Mouse (Mus musculus) testis, postnatal 10 days (tissue): ENCODE data around the gene Gabra5.

ENCODE experiments used
- DNase-seq: peaks from one replicate; pipeline ENCODE4 v3.0.0; 2021; ENCODE audit warnings: low spot score

Gene Gabra5

GRCm38 (mm10) chr7:57509681-57510141 is at the start of gene Gabra5:
Gene Gabra5, minus strand, starts transcription at chr7:57510059.
- no peak for DNase-seq

DNA sequence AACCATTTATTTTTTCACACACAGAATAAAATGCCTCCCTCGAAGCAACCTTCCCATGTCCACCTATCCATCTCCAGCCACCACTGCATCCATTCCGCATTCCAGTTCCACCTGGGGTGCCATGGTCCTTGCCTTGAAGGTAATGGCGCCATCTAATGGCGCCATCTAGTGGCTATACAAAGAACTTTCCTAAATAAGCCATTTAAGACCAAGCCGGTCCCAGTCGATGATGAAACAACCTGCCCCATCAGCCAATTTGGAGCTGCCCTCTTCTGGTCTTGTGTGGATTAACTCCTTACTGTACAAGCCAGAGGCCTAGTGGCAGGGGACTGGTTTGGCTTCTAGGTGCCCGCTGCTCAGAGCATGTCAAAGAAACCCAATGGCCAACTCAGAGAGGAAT is 28.7 kb upstream of the Gabra5 start:
- DNase-seq, result no peak

DNA sequence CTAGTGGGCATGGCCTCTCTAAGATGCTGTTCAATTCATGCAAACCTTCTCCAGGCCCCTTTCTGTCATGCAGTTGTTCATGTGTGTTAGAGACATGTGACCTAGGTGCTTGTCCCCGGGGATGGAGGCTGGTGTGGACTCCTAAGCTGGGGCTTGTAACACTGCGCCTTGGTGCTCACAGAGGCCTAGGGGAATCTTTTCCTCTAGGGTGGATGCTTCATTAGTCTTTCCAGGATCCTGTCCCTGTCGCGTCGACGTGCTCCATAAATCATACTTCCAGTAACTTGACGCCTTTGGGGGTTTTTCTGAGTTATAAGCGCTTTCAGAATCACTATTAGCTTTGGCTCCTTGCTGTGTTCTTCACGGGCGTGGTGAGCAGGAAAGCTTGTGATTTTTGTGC is 22.8 kb upstream of the Gabra5 start:
- DNase-seq, result no peak

DNA sequence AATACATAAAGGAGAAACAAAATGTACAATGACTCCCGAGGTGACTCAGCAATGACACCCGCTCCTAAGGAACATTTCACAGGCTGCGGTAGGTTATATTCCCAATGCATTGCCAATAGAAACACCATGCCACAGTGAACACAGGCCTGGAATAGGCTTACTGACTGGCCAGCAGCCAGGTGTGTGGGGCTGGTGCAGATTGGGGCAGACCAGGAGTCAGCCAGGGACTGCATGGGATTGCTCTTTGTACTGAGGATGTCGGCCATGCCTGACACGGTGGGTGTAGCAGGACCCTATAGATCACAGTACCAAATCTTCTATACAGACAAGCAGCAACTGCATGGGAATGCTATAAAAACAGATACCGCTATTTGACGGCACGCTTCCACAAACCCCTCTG is 20.1 kb upstream of the Gabra5 start:
- no peak for DNase-seq

- no peak for DNase-seq
These were observed 19.6 kb upstream of the Gabra5 start for GRCm38 (mm10) chr7:57529451-57529850.

GRCm38 (mm10) chr7:57512955-57513354 is 3.1 kb upstream of the Gabra5 start:
- no peak for DNase-seq

DNA sequence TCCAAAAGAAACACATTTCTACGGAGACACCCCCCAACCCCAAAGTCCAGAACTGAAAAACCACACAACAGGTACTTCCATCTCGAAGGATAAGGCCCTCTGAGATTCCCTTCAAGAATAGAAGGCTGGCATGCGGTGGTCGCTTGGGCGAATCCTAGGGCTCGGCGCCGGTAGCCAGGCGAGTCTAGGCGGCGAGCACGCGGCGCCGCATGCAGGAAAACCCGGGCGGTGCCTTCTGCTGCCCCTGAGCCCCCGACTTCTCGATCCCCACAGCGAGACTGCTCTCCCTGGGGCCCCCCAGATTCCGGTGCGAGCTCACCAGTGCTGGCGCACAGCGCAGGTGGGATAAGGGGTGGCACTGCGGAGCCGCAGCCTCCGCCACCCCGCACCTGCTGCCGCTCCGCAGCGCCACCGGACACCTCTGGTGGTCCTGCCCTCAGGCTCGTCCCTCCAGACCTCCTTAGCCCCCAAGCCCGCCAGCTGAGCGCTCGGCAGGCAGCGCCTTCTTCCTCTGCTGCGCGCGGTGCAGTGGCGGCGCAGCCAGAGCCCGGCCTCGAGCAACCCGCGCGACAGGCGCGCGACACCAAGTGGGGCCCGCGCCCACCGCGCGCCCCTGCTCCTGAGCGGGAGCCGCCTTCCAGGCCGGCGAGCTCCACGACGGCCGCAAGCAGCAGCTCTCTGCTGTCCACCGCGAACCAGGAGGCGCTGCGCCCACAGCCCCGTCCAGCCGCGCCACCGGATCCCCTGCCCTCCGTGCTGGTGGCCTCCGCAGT is 813 bp downstream of the Gabra5 start:
- no peak for DNase-seq

- DNase-seq, result no peak
These were observed 7.0 kb downstream of the Gabra5 start for GRCm38 (mm10) chr7:57502809-57503208.

- DNase-seq, result no peak
These were observed 18.1 kb downstream of the Gabra5 start for GRCm38 (mm10) chr7:57491795-57492194.

DNA sequence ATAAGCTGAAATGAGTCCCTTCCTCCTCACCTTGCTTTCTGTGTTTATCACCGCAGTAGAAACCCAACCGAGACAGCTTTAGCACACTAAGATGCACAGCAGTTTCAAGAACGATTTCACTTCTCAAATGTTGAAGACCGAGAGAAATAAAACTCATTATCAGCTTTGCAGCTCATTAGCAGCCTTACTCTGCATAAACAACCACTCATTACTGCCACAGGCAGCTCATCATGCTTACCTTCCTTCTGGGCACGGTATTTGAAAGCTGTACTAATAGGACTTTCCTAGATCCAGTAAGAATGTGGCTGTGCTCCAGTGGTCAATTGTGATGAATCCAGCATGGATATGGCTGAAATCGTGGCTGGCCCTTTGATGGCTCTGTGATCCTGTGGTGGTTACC is 23.0 kb downstream of the Gabra5 start:
- no peak for DNase-seq

GRCm38 (mm10) chr7:57482896-57483295 is 27.0 kb downstream of the Gabra5 start:
- DNase-seq, result no peak

DNA sequence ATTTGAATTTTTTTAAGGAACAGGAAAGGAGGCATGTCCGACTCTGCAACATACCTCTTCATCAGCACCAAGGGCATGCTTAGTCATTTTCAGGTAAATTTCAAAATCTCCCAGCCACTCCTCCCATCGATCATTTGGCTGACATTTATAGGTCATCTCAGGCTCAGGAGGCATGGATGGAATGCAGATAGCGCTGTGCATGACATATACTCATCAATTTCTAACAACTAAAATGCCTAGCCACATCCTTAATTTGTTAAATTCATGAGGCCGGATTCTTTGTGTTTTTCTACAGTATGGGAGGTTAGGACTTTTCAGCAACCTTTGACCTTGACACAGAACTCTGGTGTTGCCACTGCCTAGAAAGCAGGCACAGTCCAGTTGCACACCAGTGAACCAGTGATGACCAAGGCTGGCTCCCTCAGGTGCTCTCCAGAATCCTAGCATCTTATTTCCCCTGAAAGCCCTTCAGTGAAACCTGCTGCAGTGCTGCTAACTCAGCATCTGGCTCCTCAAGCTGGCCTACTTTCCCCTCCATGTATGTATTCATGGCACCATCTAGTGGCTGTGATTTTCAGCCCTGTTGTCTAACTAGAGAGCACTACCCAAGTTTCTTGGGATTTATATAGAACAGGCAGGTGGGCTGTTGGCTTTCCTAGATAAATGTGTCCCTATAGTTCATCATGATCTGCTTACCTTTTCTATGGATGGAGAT is 35.9 kb downstream of the Gabra5 start:
- no peak for DNase-seq

DNA sequence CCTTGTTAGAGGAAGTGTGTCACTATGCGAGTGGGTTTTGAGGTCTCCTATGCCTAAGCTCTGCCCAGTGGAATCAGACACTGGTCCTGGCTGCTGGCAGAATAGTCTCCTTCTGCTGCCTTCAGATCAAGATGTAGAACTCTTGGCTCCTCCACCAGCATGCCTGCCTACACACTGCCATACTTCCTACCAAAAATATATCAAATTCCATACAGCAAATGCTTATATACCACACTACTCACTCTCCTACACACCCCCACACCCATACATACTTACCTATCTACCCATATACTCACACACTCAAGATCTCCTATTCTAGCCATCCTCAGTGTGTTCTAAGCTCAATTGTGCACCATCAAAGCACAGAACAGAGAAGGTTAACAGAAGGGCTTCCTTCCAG is 38.5 kb downstream of the Gabra5 start:
- DNase-seq, result no peak

DNA sequence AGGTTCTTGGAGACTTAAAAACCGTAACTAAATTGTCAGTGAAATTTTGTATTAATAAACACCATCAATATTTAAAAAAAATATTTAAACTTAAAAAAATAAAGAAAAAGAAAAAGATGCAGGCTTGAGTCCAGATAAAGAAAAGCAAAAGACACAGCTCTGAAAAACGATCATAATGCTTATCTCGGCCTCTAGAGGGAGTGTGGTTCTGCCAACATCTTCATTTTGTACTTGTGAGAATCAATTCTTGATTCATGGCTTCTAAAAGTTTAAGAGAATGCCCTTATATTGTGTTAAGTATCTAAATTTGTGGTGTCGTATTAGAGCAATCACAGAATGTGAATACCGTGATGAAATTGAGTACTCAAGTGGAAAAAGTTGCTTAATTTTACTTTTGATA is 49.5 kb downstream of the Gabra5 start:
- no peak for DNase-seq

GRCm38 (mm10) chr7:57448239-57448638 is 61.6 kb downstream of the Gabra5 start:
- DNase-seq, result no peak

DNA sequence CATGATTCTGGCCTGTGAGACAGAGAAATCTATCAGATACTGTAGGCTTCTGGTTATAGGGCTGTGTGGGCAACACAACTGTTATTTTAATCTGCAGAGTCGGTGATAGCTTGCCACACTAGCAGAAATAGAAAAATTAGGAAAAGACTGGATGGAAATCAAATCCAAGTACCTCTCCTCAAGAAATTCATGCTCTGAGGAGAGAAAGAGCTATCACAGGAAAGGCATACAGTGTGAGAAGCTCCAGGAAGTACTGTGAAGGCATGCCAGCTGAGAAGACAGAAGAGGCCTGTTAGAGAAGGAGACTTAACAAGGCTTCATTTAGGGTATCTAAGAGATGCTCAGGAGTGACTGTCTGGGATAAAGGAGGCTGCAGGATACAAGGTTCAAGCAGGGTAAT is 87.2 kb downstream of the Gabra5 start:
- DNase-seq, result no peak

DNA sequence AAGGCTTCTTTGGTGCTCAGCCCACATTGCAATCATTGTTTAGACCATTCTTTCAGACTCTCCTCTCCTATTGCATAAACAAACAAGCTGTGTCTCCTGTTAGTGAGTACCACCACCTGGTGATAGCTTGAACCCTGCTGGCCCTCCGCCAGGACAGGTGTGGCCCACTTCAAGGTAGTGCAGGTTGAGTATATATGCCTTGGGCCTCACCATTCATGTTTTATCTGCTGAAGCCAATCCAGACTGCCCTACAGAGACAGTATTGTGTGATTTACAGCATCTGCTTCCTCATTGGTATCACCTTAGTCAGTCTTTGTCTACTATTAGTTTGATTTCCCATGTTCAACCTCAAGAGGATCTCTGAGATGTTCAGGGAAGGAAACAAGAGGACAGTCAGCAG is 88.8 kb downstream of the Gabra5 start:
- no peak for DNase-seq

DNA sequence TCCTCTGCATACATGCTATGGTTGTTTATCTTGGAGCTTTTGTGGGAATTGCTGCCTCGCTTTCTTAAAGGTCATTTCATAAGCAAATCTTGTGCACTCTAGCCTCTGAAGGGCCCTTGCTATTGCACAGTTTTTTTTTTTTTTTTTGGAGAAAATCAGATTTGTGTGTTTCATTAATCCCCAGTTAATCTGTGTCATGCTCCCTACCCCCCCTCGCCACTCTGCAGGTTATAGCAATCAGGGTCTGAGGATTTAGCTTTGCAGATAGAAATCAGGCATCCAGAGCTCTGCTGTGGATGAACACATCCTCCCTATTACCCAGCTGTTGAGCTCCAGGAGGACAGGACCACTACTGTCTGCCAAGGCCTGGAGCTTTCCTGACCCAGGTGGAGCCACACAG is 90.5 kb downstream of the Gabra5 start, which contains the start of gene Gabrb3:
Gabrb3 (plus strand) TSS at position 301 of the 400 bp plus-strand sequence.
- DNase-seq, result no peak

DNA sequence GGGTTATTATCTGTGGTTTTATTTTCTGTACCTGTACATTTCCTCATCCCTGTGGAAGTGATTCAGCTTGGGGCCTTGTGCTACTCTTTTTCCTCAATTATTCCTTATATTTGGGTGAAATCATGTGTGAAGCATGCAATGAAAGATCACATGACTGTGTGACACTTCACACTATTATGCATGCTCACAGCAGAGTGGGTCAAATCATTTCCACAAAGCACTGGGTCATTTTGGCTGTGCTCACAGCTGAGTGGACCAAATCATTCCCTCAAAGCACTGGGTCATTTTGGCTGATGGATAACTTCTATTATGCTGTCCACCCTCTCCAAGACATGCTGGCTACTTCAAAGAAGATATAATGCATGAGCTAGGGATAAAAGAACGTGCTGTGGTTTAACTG is 97.0 kb downstream of the Gabra5 start:
- DNase-seq, result no peak

DNA sequence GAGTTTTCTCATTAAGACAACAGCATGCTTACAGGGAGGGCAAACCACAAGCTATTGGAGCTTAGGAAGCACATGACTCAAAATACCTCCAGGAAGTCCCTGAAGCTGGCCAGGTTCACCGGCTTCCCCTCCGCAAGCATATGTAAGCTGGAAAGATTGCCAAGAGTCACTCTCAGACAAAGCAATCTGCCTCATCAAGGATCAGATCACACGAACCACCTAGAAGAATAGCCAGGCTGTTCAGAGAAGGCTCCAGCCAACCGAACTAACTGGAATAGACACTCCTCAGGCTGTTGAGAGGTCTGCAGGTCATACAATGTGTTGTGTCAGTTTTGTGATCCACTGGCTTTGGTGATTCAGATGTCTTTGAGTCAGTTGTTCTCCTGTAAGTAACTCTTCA is 98.7 kb downstream of the Gabra5 start:
- DNase-seq, result no peak

- DNase-seq, result no peak
These were observed 116.3 kb downstream of the Gabra5 start for GRCm38 (mm10) chr7:57393551-57393950.

DNA sequence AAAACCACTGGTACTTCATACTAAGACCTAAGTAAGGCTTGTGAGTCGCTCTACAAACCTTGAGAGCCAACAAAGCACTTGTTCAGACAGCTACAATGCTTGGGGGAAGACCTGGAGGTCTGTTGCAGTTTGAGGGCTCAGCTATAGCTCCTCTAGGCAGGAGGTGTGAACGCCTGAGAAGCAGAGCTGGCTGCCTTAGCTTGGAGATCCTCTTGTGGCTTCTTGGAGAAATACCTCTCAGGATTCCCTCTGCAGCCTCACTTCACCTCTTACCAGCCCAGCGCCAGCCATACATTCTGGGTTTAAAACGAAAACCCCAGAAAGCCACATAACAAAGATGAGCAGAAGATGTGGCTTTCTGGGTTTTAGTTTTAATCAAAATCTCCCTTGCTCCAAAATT is 119.8 kb downstream of the Gabra5 start:
- no peak for DNase-seq

DNA sequence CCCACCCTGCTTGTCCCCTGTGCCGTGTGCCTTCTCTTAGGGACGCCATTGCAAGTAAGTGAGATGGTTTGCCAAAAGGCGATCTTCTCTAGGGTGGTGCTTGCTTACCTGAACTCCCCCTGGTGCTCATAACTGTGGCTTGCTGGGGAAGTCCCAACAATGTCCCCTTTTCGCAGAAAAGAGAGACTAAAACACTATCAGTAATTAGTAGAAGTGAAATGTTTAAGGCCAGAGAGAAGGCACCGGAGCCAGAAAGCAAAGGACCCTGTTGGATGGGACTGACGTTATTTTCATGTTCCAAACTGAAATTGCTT is 122.6 kb downstream of the Gabra5 start:
- no peak for DNase-seq
